Mouse (Mus musculus): ENCODE data around the gene Ttc28. TPM values are rescaled to one million over a fixed set of nuclear protein-coding genes. Genes with fewer than 3 reads are reported as not detected.
A peak's percentile ranks its signal among the peaks of the same experiment; 100 is the strongest.

The Ttc28 gene
- polyA plus RNA-seq, 1 experiment from 2014 or later: 5.8 TPM

GRCm38 (mm10) chr5:111163377-111163776 is 283.8 kb downstream of the Ttc28 start:
- Histone ChIP-seq H3K4me1 (ENCODE audit: control insufficient read depth, insufficient read depth, low read length) (peaks cover 22% of the 10 kb centered on the region), H3K36me3 (ENCODE audit: control insufficient read depth, insufficient read depth) (no peaks in the 10 kb centered on the region), H3K4me3 (ENCODE audit: low read length) (no peak overlapping the region), H3K9me3 (replicated peaks; ENCODE audit: control insufficient read depth, low read length) (no peaks in the 10 kb centered on the region), H3K27ac (ENCODE audit: low read length) (no peak overlapping the region), H3K4me2 (ENCODE audit: low read depth, low read length) (no peak overlapping the region), H3K9ac (ENCODE audit: low read length) (no peak overlapping the region), H3K27me3 (ENCODE audit: control insufficient read depth, insufficient read depth, low read length) (0 out of 2 replicates have a peak, but pooled peaks cover 7% of the 10 kb centered on the region)
- WGBS: 73% methylated on average over 11 of the region's 11 CpGs
- ATAC-seq (replicated peaks; ENCODE audit: extremely low read depth, insufficient read depth, low FRiP score): no peak

- H3K9me3 ChIP-seq (replicated peaks; ENCODE audit: control insufficient read depth, low read length): no peaks in the 10 kb centered on the region
- no peak for ATAC-seq (replicated peaks; ENCODE audit: extremely low read depth, insufficient read depth, low FRiP score)
- 42% methylated on average over 9 of the region's 9 CpGs for WGBS
These were observed 284.8 kb downstream of the Ttc28 start for GRCm38 (mm10) chr5:111164348-111164920.

GRCm38 (mm10) chr5:111170383-111170782 is 290.8 kb downstream of the Ttc28 start:
- WGBS: 45% methylated on average over 9 of the region's 9 CpGs
- Histone ChIP-seq H3K4me3 (ENCODE audit: low read length) (no peak overlapping the region), H3K27ac (ENCODE audit: low read length) (no peak overlapping the region), H3K36me3 (ENCODE audit: control insufficient read depth, insufficient read depth) (no peaks in the 10 kb centered on the region), H3K9me3 (replicated peaks; ENCODE audit: control insufficient read depth, low read length) (no peaks in the 10 kb centered on the region), H3K4me2 (ENCODE audit: low read depth, low read length) (no peak overlapping the region), H3K4me1 (ENCODE audit: control insufficient read depth, insufficient read depth, low read length) (no peaks in the 10 kb centered on the region), H3K27me3 (ENCODE audit: control insufficient read depth, insufficient read depth, low read length) (0 out of 2 replicates have a peak, but pooled peaks cover 2% of the 10 kb centered on the region), H3K9ac (ENCODE audit: low read length) (no peak overlapping the region)
- ATAC-seq (replicated peaks; ENCODE audit: extremely low read depth, insufficient read depth, low FRiP score): no peak

More at GRCm38 (mm10) chr5:111164348-111164920, 284.8 kb downstream of the Ttc28 start:
- 0 out of 2 replicates have a peak, but pooled peaks cover 7% of the 10 kb centered on the region for H3K27me3 ChIP-seq (ENCODE audit: control insufficient read depth, insufficient read depth, low read length)
- H3K9ac ChIP-seq (ENCODE audit: low read length): no peak overlapping the region
- H3K36me3 ChIP-seq (ENCODE audit: control insufficient read depth, insufficient read depth): no peaks in the 10 kb centered on the region
- no peak overlapping the region for H3K4me2 ChIP-seq (ENCODE audit: low read depth, low read length)
- peaks cover 17% of the 10 kb centered on the region for H3K4me1 ChIP-seq (ENCODE audit: control insufficient read depth, insufficient read depth, low read length)
- no peak overlapping the region for H3K27ac ChIP-seq (ENCODE audit: low read length)
- H3K4me3 ChIP-seq (ENCODE audit: low read length): no peak overlapping the region

GRCm38 (mm10) chr5:111175410-111175809 is 295.8 kb downstream of the Ttc28 start:
- no peak overlapping the region for H3K27ac ChIP-seq (ENCODE audit: low read length)
- H3K27me3 ChIP-seq (ENCODE audit: control insufficient read depth, insufficient read depth, low read length): no peaks in the 10 kb centered on the region
- 73% methylated on average over 12 of the region's 12 CpGs for WGBS
- H3K9me3 ChIP-seq (replicated peaks; ENCODE audit: control insufficient read depth, low read length): no peaks in the 10 kb centered on the region
- H3K9ac ChIP-seq (ENCODE audit: low read length): no peak overlapping the region
- ATAC-seq (replicated peaks; ENCODE audit: extremely low read depth, insufficient read depth, low FRiP score): no peak
- peaks cover 15% of the 10 kb centered on the region for H3K4me1 ChIP-seq (ENCODE audit: control insufficient read depth, insufficient read depth, low read length)
- no peak overlapping the region for H3K4me2 ChIP-seq (ENCODE audit: low read depth, low read length)
- H3K4me3 ChIP-seq (ENCODE audit: low read length): no peak overlapping the region
- no peaks in the 10 kb centered on the region for H3K36me3 ChIP-seq (ENCODE audit: control insufficient read depth, insufficient read depth)

GRCm38 (mm10) chr5:111175842-111176241 is 296.2 kb downstream of the Ttc28 start:
- no peak for ATAC-seq (replicated peaks; ENCODE audit: extremely low read depth, insufficient read depth, low FRiP score)
- no peaks in the 10 kb centered on the region for H3K36me3 ChIP-seq (ENCODE audit: control insufficient read depth, insufficient read depth)
- no peak overlapping the region for H3K4me3 ChIP-seq (ENCODE audit: low read length)
- H3K27me3 ChIP-seq (ENCODE audit: control insufficient read depth, insufficient read depth, low read length): no peaks in the 10 kb centered on the region
- WGBS: 83% methylated on average over 9 of the region's 9 CpGs
- H3K4me2 ChIP-seq (ENCODE audit: low read depth, low read length): no peak overlapping the region
- peaks cover 15% of the 10 kb centered on the region for H3K4me1 ChIP-seq (ENCODE audit: control insufficient read depth, insufficient read depth, low read length)
- H3K9ac ChIP-seq (ENCODE audit: low read length): no peak overlapping the region
- no peaks in the 10 kb centered on the region for H3K9me3 ChIP-seq (replicated peaks; ENCODE audit: control insufficient read depth, low read length)
- no peak overlapping the region for H3K27ac ChIP-seq (ENCODE audit: low read length)

GRCm38 (mm10) chr5:111176441-111176840 is 296.8 kb downstream of the Ttc28 start:
- Histone ChIP-seq H3K4me3 (ENCODE audit: low read length) (no peak overlapping the region), H3K9me3 (replicated peaks; ENCODE audit: control insufficient read depth, low read length) (no peaks in the 10 kb centered on the region), H3K9ac (ENCODE audit: low read length) (no peak overlapping the region), H3K4me2 (ENCODE audit: low read depth, low read length) (no peak overlapping the region), H3K27ac (ENCODE audit: low read length) (no peak overlapping the region), H3K36me3 (ENCODE audit: control insufficient read depth, insufficient read depth) (no peaks in the 10 kb centered on the region), H3K27me3 (ENCODE audit: control insufficient read depth, insufficient read depth, low read length) (no peaks in the 10 kb centered on the region), H3K4me1 (ENCODE audit: control insufficient read depth, insufficient read depth, low read length) (peaks cover 16% of the 10 kb centered on the region)
- 82% methylated on average over 13 of the region's 13 CpGs for WGBS
- no peak for ATAC-seq (replicated peaks; ENCODE audit: extremely low read depth, insufficient read depth, low FRiP score)

- whole genome bisulfite sequencing: 53% methylated on average over 21 of the region's 21 CpGs
These were observed 298.9 kb downstream of the Ttc28 start for GRCm38 (mm10) chr5:111178324-111179076.

DNA sequence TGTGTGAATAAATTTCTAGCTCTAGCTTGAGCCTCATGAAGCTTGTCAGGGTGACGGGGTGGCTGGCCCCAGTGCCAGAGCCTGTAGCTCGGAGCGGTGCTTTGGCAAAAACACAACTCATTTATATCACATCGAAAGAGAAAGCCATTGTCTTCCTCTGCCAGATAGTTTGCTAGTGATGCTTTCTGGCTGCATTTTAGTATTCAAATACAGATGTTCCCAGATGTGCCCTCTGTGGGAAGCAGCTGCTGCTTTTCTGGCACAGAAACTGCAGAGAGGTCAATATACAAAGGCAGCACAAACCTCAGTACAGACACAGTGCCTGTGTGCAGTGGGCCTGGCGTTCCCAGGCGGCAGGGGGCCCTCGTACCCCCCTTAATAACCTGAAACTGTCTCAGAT is 300.0 kb downstream of the Ttc28 start:
- no peak for ATAC-seq (replicated peaks; ENCODE audit: extremely low read depth, insufficient read depth, low FRiP score)
- Histone ChIP-seq H3K9me3 (replicated peaks; ENCODE audit: control insufficient read depth, low read length) (no peaks in the 10 kb centered on the region), H3K36me3 (ENCODE audit: control insufficient read depth, insufficient read depth) (0 out of 2 replicates have a peak, but pooled peaks cover 3% of the 10 kb centered on the region), H3K4me1 (ENCODE audit: control insufficient read depth, insufficient read depth, low read length) (peaks cover 16% of the 10 kb centered on the region), H3K9ac (ENCODE audit: low read length) (no peak overlapping the region), H3K4me2 (ENCODE audit: low read depth, low read length) (no peak overlapping the region), H3K4me3 (ENCODE audit: low read length) (no peak overlapping the region), H3K27me3 (ENCODE audit: control insufficient read depth, insufficient read depth, low read length) (no peaks in the 10 kb centered on the region), H3K27ac (ENCODE audit: low read length) (no peak overlapping the region; the same call in 1 of the 2 replicates)
- WGBS: 73% methylated on average over 7 of the region's 7 CpGs

More at GRCm38 (mm10) chr5:111178324-111179076, 298.9 kb downstream of the Ttc28 start:
- peak overlapping the region; percentile 24; the same call in 1 of the 2 replicates for H3K4me3 ChIP-seq (ENCODE audit: low read length)
- H3K9ac ChIP-seq (ENCODE audit: low read length): 0 out of 2 replicates have a peak overlapping the region, but pooled peaks have one; percentile 25
- H3K36me3 ChIP-seq (ENCODE audit: control insufficient read depth, insufficient read depth): 0 out of 2 replicates have a peak, but pooled peaks cover 3% of the 10 kb centered on the region
- ATAC-seq (replicated peaks; ENCODE audit: extremely low read depth, insufficient read depth, low FRiP score): peak; percentile 62
- peak overlapping the region; percentile 68 for H3K27ac ChIP-seq (ENCODE audit: low read length)
- H3K27me3 ChIP-seq (ENCODE audit: control insufficient read depth, insufficient read depth, low read length): no peaks in the 10 kb centered on the region
- H3K9me3 ChIP-seq (replicated peaks; ENCODE audit: control insufficient read depth, low read length): no peaks in the 10 kb centered on the region
- peaks cover 16% of the 10 kb centered on the region for H3K4me1 ChIP-seq (ENCODE audit: control insufficient read depth, insufficient read depth, low read length)
- H3K4me2 ChIP-seq (ENCODE audit: low read depth, low read length): peak overlapping the region; percentile 44
